Mouse (Mus musculus): ENCODE data around the gene Tspan12. TPM values are rescaled to one million over a fixed set of nuclear protein-coding genes. Genes with fewer than 3 reads are reported as not detected.
A peak's percentile ranks its signal among the peaks of the same experiment; 100 is the strongest.
"Not testable (repeated sequence)": the region's sequence is repeated elsewhere in the genome, so short reads cannot be mapped to it uniquely, and the experiment has no call there.

The Tspan12 gene
- polyA plus RNA-seq, 1 experiment = 25.4 TPM

GRCm38 (mm10) chr6:21790550-21791086 is 61.7 kb downstream of the Tspan12 start:
- no peak for DNase-seq
- no peaks in the 10 kb centered on the region; the same call in 1 of the 2 replicates for H3K4me1 ChIP-seq (ENCODE audit: control insufficient read depth, insufficient read depth, low read length)
- TF ChIP-seq CTCF (IDR thresholded peaks at IDR 0.05; ENCODE audit: insufficient read depth, low read length) (no peak), POLR2A (IDR thresholded peaks at IDR 0.05; ENCODE audit: borderline replicate concordance, extremely low read depth, low read depth, low read length) (no peak)
- no peak overlapping the region for H3K4me3 ChIP-seq (replicated peaks; ENCODE audit: extremely low read depth, low read depth, low read length)
- WGBS = 67% methylated on average over 4 of the region's 4 CpGs

GRCm38 (mm10) chr6:21790036-21790435 is 62.3 kb downstream of the Tspan12 start:
- TF ChIP-seq CTCF (IDR thresholded peaks at IDR 0.05; ENCODE audit: insufficient read depth, low read length) (no peak), POLR2A (IDR thresholded peaks at IDR 0.05; ENCODE audit: borderline replicate concordance, extremely low read depth, low read depth, low read length) (no peak)
- Histone ChIP-seq H3K4me3 (replicated peaks; ENCODE audit: extremely low read depth, low read depth, low read length) (no peak overlapping the region), H3K4me1 (ENCODE audit: control insufficient read depth, insufficient read depth, low read length) (no peaks in the 10 kb centered on the region; the same call in 1 of the 2 replicates)
- 49% methylated on average over 2 of the region's 2 CpGs for WGBS
- no peak for DNase-seq

DNA sequence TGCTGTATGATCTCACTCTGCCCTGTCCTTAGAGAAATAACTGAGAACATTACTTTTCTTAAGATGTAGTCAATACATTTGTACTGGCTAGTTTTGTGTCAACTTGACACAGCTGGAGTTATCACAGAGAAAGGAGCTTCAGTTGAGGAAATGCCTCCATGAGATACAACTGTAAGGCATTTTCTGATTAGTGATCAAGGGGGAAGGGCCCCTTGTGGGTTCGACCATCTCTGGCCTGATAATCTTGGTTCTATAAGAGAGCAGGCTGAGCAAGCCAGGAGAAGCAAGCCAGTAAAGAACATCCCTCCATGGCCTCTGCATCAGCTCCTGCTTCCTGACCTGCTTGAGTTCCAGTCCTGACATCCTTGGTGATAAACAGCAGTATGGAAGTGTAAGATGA is 62.7 kb downstream of the Tspan12 start:
- not testable (repeated sequence) for DNase-seq; H3K4me1 ChIP-seq (ENCODE audit: control insufficient read depth, insufficient read depth, low read length); H3K4me3 ChIP-seq (replicated peaks; ENCODE audit: extremely low read depth, low read depth, low read length)
- 68% methylated on average over 1 of the region's 1 CpGs for WGBS

DNA sequence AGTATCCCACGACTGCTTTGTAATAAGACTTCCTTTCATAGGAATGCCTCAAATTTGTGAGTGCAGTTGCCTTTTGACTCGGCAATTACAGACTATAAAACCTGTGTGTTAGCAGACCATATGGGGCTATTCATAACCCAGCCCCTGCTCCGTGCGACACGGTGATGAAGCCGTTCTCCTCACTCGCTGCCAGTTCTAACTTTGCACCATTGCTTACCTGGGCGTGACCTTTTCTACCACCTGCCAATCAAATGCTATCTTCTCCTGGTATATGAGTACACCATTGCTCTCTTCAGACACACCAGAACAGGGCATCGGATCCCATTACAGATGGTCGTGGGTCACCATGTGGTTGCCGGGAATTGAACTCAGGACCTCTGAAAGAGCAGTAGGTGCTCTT is 64.6 kb downstream of the Tspan12 start:
- no peaks in the 10 kb centered on the region; the same call in 1 of the 2 replicates for H3K4me1 ChIP-seq (ENCODE audit: control insufficient read depth, insufficient read depth, low read length)
- DNase-seq = no peak
- TF ChIP-seq CTCF (IDR thresholded peaks at IDR 0.05; ENCODE audit: insufficient read depth, low read length) (no peak), POLR2A (IDR thresholded peaks at IDR 0.05; ENCODE audit: borderline replicate concordance, extremely low read depth, low read depth, low read length) (no peak)
- 79% methylated on average over 11 of the region's 11 CpGs for WGBS
- no peak overlapping the region for H3K4me3 ChIP-seq (replicated peaks; ENCODE audit: extremely low read depth, low read depth, low read length)

DNA sequence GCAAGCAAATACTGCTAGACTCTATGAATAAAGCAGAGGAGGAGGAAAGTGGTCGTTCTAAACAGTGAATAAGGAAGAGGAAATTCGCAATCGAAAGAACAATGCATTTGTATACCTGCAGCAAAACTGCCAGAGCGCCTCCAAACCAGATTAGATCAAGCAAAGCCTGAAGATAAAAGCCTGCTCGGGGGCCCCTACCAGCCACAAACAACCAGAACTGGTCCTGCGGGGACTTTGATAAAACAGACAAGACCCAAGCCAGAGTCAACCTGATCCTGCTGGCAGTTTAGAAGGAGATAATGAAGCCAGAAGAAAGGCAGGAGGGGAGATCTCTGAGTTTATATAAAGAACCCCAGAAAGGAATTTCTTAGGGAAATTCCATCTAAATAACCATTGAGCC is 65.0 kb downstream of the Tspan12 start:
- DNase-seq = no peak
- WGBS = 34% methylated on average over 6 of the region's 6 CpGs
- H3K4me3 ChIP-seq (replicated peaks; ENCODE audit: extremely low read depth, low read depth, low read length) = no peak overlapping the region
- H3K4me1 ChIP-seq (ENCODE audit: control insufficient read depth, insufficient read depth, low read length) = no peaks in the 10 kb centered on the region; the same call in 1 of the 2 replicates
- TF ChIP-seq CTCF (IDR thresholded peaks at IDR 0.05; ENCODE audit: insufficient read depth, low read length) = no peak
- no peak for TF ChIP-seq POLR2A (IDR thresholded peaks at IDR 0.05; ENCODE audit: borderline replicate concordance, extremely low read depth, low read depth, low read length)

GRCm38 (mm10) chr6:21774213-21774916 is 78.0 kb downstream of the Tspan12 start:
- H3K4me1 ChIP-seq (ENCODE audit: control insufficient read depth, insufficient read depth, low read length) = no peaks in the 10 kb centered on the region
- 72% methylated on average over 7 of the region's 7 CpGs for WGBS
- TF ChIP-seq CTCF (IDR thresholded peaks at IDR 0.05; ENCODE audit: insufficient read depth, low read length) = no peak
- no peak for TF ChIP-seq POLR2A (IDR thresholded peaks at IDR 0.05; ENCODE audit: borderline replicate concordance, extremely low read depth, low read depth, low read length)
- no peak overlapping the region for H3K4me3 ChIP-seq (replicated peaks; ENCODE audit: extremely low read depth, low read depth, low read length)
- no peak for DNase-seq

- Histone ChIP-seq H3K4me1 (ENCODE audit: control insufficient read depth, insufficient read depth, low read length) (no peaks in the 10 kb centered on the region), H3K4me3 (replicated peaks; ENCODE audit: extremely low read depth, low read depth, low read length) (no peak overlapping the region)
- WGBS = 98% methylated on average over 1 of the region's 1 CpGs
- TF ChIP-seq CTCF (IDR thresholded peaks at IDR 0.05; ENCODE audit: insufficient read depth, low read length) = no peak
- TF ChIP-seq POLR2A (IDR thresholded peaks at IDR 0.05; ENCODE audit: borderline replicate concordance, extremely low read depth, low read depth, low read length) = no peak
- DNase-seq = no peak
These were observed 82.9 kb downstream of the Tspan12 start for GRCm38 (mm10) chr6:21769447-21769809.

GRCm38 (mm10) chr6:21768745-21769446 is 83.4 kb downstream of the Tspan12 start:
- TF ChIP-seq CTCF (IDR thresholded peaks at IDR 0.05; ENCODE audit: insufficient read depth, low read length) (no peak), POLR2A (IDR thresholded peaks at IDR 0.05; ENCODE audit: borderline replicate concordance, extremely low read depth, low read depth, low read length) (no peak)
- Histone ChIP-seq H3K4me1 (ENCODE audit: control insufficient read depth, insufficient read depth, low read length) (no peaks in the 10 kb centered on the region), H3K4me3 (replicated peaks; ENCODE audit: extremely low read depth, low read depth, low read length) (no peak overlapping the region)
- WGBS = 31% methylated on average over 9 of the region's 9 CpGs
- DNase-seq = peak; percentile 3

GRCm38 (mm10) chr6:21767787-21768221 is 84.5 kb downstream of the Tspan12 start:
- WGBS = 50% methylated on average over 12 of the region's 12 CpGs

DNA sequence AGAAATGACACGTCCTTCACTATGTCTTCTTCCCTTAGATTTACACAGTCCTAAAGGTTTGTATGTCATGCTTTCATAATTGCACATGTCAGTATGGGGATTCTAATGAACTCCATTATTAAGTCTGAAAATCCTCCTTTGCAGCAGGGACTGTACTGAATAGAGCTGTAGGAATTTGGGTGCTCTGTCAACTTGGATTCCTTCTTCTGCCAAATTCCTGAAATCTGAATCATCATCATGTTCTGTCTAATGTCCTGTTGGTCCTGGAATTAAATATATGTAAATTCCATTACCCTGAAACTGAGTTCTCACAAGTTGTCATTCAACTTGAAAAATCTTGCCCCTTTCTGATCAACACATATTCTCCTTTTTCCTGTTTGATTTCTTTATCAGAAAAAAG is 104.8 kb downstream of the Tspan12 start:
- DNase-seq = no peak
- Histone ChIP-seq H3K4me3 (replicated peaks; ENCODE audit: extremely low read depth, low read depth, low read length) (no peak overlapping the region), H3K4me1 (ENCODE audit: control insufficient read depth, insufficient read depth, low read length) (no peaks in the 10 kb centered on the region)
- TF ChIP-seq POLR2A (IDR thresholded peaks at IDR 0.05; ENCODE audit: borderline replicate concordance, extremely low read depth, low read depth, low read length) (no peak), CTCF (IDR thresholded peaks at IDR 0.05; ENCODE audit: insufficient read depth, low read length) (no peak)
- WGBS = 73% methylated on average over 1 of the region's 1 CpGs

More at GRCm38 (mm10) chr6:21767787-21768221, 84.5 kb downstream of the Tspan12 start:
- Histone ChIP-seq H3K4me3 (replicated peaks; ENCODE audit: extremely low read depth, low read depth, low read length) (no peak overlapping the region), H3K4me1 (ENCODE audit: control insufficient read depth, insufficient read depth, low read length) (no peaks in the 10 kb centered on the region)
- no peak for TF ChIP-seq POLR2A (IDR thresholded peaks at IDR 0.05; ENCODE audit: borderline replicate concordance, extremely low read depth, low read depth, low read length)
- TF ChIP-seq CTCF (IDR thresholded peaks at IDR 0.05; ENCODE audit: insufficient read depth, low read length) = no peak
- no peak for DNase-seq

Data from lung, adult 2 months (tissue).